Mouse (Mus musculus) neural tube, embryonic 11.5 days (tissue): ENCODE results near the gene Pinlyp. TPM values are rescaled to one million over a fixed set of nuclear protein-coding genes. Genes with fewer than 3 reads are reported as not detected.
A peak's percentile ranks its signal among the peaks of the same experiment; 100 is the strongest.

Experiments
- ATAC-seq: fragments of 200-750 bp; cut with Nextera tagmentation; 2 replicates; pipeline ENCODE4 v1.8.0; 2017; ENCODE audit warnings: moderate number of reproducible peaks, mild to moderate bottlenecking, moderate TSS enrichment, moderate library complexity; ENCODE audit not compliant: insufficient read depth, low FRiP score, low TSS enrichment
- DNase-seq: peaks from one replicate; pipeline ENCODE4 v3.0.0-alpha.2; 2015; ENCODE audit warnings: low spot score
- H3K27ac ChIP-seq: fragments of 300-500 bp; sonication (generic); 2 replicates; pipeline ENCODE4 v1.5.1; 2014; ENCODE audit warnings: low read depth, mild to moderate bottlenecking, low read length
- H3K27me3 ChIP-seq: fragments of 300-500 bp; sonication (generic); 2 replicates; pipeline ENCODE4 v1.6.1; 2014; ENCODE audit warnings: mild to moderate bottlenecking, low read length, mixed read lengths; ENCODE audit not compliant: control insufficient read depth, insufficient read depth
- H3K36me3 ChIP-seq: fragments of 300-500 bp; sonication (generic); 2 replicates; pipeline ENCODE4 v1.6.1; 2014; ENCODE audit warnings: mild to moderate bottlenecking, low read length, moderate library complexity, mixed read lengths; ENCODE audit not compliant: control insufficient read depth, insufficient read depth
- H3K4me1 ChIP-seq: fragments of 300-500 bp; sonication (generic); 2 replicates; pipeline ENCODE4 v1.6.1; 2014; ENCODE audit warnings: low read length, mixed read lengths; ENCODE audit not compliant: control insufficient read depth, insufficient read depth
- H3K4me2 ChIP-seq: fragments of 300-500 bp; sonication (generic); 2 replicates; pipeline ENCODE4 v1.6.1; 2014; ENCODE audit warnings: low read depth, mild to moderate bottlenecking, moderate library complexity
- H3K4me3 ChIP-seq: fragments of 300-500 bp; sonication (generic); 2 replicates; pipeline ENCODE4 v1.5.1; 2014; ENCODE audit warnings: low read depth, low read length
- H3K9ac ChIP-seq: fragments of 300-500 bp; sonication (generic); 2 replicates; pipeline ENCODE4 v1.6.1; 2014; ENCODE audit warnings: mild to moderate bottlenecking, low read length
- H3K9me3 ChIP-seq: fragments of 300-500 bp; sonication (generic); 2 replicates; pipeline ENCODE4 v1.6.1; 2016; ENCODE audit warnings: low read length; ENCODE audit not compliant: control insufficient read depth
- WGBS: fragments of 180-500 bp; shearing (Covaris S2); extraction: QIAGEN DNeasy Blood & Tissue Kit; methylation state at CpG from one replicate; pipeline ENCODE4 v1.1.7; 2014; 5-methylcytosine and 5-hydroxymethylcytosine counted together
- polyA plus RNA-seq: library from polyadenylated mRNA; unstranded; fragments of >200 nt; fragmentation: Nextera tagmentation; extraction: Ambion mirVana; gene quantifications from 2 replicates; pipeline ENCODE4 v1.2.1, GENCODE M21; 2014

The Pinlyp gene
- not detected in 2 replicates for polyA plus RNA-seq

DNA sequence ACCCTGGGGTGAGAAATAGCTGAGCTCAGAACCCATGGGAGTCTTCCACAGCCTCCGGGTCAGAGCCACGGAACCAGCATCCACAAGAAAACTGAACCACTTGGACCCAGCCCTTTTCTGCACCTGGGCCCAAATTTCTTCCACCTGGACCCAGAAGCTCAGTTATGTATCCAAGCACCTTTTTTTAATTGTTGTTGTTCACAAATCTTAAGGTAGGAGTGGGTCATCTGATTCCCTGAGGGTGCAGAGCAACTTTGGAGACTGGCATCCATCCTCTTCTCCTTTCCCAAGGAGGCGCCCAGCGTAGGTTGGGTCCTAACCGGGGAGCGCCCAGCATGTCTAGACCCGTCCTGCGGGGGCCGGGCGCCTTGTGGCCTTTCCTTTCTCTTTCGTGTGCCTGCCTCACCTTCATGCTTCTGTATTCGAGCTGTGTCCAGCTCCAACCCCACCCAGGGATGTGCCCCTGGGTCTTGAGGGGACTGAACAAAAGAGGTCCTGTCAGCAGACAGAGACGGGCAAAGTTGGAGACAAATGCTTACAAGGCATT, at the start of gene Pinlyp, which contains the start of gene Xrcc1:
Gene Pinlyp (minus strand): TSS at position 51 of the 547 bp plus-strand sequence.
Gene Xrcc1 (plus strand): TSS at position 222 of the 547 bp plus-strand sequence.
- ATAC-seq (peak; percentile 1; the same call in 1 of the 2 replicates), DNase-seq (no peak)
- no peaks in the 10 kb centered on the region for H3K9me3 ChIP-seq
- H3K27me3 ChIP-seq, result no peaks in the 10 kb centered on the region
- 38% methylated on average over 13 of the region's 13 CpGs for WGBS
- peak within 1 kb of the TSS; percentile 73 for H3K4me3 ChIP-seq
- H3K27ac ChIP-seq, result peak within 1 kb of the TSS; percentile 42; the same call in 1 of the 2 replicates
- H3K4me1 ChIP-seq, result 0 out of 2 replicates have a peak, but pooled peaks cover 4% of the 10 kb centered on the region
- peak within 1 kb of the TSS; percentile 71 for H3K9ac ChIP-seq
- H3K36me3 ChIP-seq, result no peaks in the 10 kb centered on the region
- H3K4me2 ChIP-seq, result peak within 1 kb of the TSS; percentile 52

DNA sequence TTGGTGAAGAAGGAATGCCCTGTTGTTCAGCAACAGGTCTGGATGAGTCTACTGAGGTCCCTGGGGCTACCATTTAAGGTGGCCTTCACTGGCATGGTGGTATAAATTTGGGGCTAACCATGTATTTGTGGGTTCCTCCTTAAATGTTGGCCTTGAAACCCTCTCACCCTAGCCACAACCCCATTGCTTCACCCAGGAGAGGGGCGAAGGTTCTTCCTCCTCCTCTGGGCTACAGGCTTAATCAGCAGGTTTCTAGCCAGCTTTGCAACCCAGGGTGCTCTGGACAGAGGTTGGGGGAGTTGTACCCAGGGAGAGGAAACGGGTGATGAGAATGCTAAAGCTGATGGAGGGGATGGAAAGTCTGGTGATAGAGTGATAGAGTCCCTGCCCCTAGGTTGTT, 49.5 kb upstream of the Pinlyp start:
- H3K4me2 ChIP-seq, result no peak overlapping the region
- no peak for ATAC-seq
- no peak for DNase-seq
- H3K27me3 ChIP-seq, result peaks cover 7% of the 10 kb centered on the region
- H3K9ac ChIP-seq, result no peak overlapping the region
- H3K36me3 ChIP-seq, result no peaks in the 10 kb centered on the region
- H3K27ac ChIP-seq, result no peak overlapping the region
- no peak overlapping the region for H3K4me3 ChIP-seq
- 74% methylated on average over 2 of the region's 2 CpGs for WGBS
- H3K4me1 ChIP-seq, result no peaks in the 10 kb centered on the region; the same call in 1 of the 2 replicates
- no peaks in the 10 kb centered on the region for H3K9me3 ChIP-seq

- no peak for DNase-seq
- Histone ChIP-seq H3K36me3 (no peaks in the 10 kb centered on the region), H3K4me1 (no peaks in the 10 kb centered on the region; the same call in 1 of the 2 replicates), H3K9me3 (no peaks in the 10 kb centered on the region), H3K4me2 (peak overlapping the region; percentile 66), H3K9ac (peak overlapping the region; percentile 60; the same call in 1 of the 2 replicates), H3K27ac (no peak overlapping the region), H3K4me3 (peak overlapping the region; percentile 52), H3K27me3 (peaks cover 7% of the 10 kb centered on the region)
- 1% methylated on average over 13 of the region's 13 CpGs for WGBS
- ATAC-seq, result no peak
Measured at GRCm38 (mm10) chr7:24594309-24594803, 48.4 kb upstream of the Pinlyp start.

DNA sequence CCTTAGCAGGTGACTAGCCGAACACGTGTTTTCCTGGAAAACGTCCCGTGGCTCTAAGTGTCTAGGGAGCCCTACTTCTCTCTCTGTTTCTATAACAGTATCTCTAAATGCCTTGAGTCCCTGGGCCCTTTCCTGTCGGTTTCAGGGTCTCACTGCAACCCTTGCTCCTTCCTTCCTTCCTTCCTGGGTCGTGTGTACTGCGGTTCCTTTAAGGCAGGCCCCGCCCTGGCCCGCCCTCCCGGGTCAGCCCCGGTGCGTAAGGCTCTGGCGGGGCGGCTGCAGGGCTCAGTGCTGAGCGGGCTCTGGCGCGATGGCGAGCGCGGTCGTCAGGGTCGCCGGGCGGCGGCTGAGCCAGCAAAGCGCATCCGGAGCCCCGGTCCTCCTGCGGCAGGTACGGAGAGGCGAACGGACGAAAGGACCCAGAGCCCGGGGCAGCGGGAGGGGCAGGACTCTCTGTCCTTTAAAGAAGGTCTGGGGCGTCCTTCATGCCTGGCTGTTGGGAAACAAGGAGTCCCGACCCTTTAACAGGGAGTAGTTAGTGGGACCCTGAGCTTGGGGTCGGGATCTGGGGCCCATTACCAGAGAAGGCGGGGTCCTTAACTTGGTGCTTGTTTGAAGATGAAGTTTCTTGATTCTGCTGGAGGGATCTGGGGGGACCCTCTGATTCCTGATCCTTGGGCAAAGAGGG, 47.8 kb upstream of the Pinlyp start:
- Histone ChIP-seq H3K36me3 (no peaks in the 10 kb centered on the region), H3K9ac (peak overlapping the region; percentile 60), H3K27me3 (peaks cover 7% of the 10 kb centered on the region), H3K4me2 (peak overlapping the region; percentile 66), H3K27ac (no peak overlapping the region), H3K9me3 (no peaks in the 10 kb centered on the region), H3K4me3 (peak overlapping the region; percentile 52), H3K4me1 (no peaks in the 10 kb centered on the region; the same call in 1 of the 2 replicates)
- WGBS, result 3% methylated on average over 39 of the region's 39 CpGs
- ATAC-seq (peak; percentile 94), DNase-seq (peak; percentile 82)

- WGBS, result 81% methylated on average over 6 of the region's 6 CpGs
Measured at GRCm38 (mm10) chr7:24592781-24593180, 46.9 kb upstream of the Pinlyp start.

DNA sequence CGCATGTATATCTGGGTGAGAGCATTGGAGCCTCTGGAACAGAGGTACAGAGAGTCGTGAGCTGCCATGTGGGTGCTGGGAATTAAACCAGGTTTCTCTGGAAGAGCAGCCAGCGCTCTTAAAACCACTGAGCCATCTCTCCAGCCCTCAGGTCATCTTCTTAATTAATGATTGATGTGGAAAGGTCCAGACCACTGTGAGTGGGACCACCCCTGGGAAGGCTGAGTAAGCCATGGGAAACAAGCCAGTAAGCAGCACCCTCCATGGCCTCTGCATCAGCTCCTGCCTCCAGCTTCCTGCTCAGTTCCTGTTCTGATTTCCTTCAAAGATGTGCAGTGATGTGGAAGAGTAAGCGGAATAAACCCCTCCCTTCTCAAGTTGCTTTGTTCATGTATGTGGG, 46.2 kb upstream of the Pinlyp start:
- peaks cover 13% of the 10 kb centered on the region for H3K27me3 ChIP-seq
- H3K27ac ChIP-seq, result no peak overlapping the region
- DNase-seq, result no peak
- H3K4me3 ChIP-seq, result no peak overlapping the region
- H3K9ac ChIP-seq, result no peak overlapping the region
- no peak overlapping the region for H3K4me2 ChIP-seq
- 66% methylated on average over 4 of the region's 4 CpGs for WGBS
- no peak for ATAC-seq
- no peaks in the 10 kb centered on the region; the same call in 1 of the 2 replicates for H3K36me3 ChIP-seq
- no peaks in the 10 kb centered on the region; the same call in 1 of the 2 replicates for H3K4me1 ChIP-seq
- H3K9me3 ChIP-seq, result no peaks in the 10 kb centered on the region

More at GRCm38 (mm10) chr7:24592781-24593180, 46.9 kb upstream of the Pinlyp start:
- H3K9me3 ChIP-seq, result no peaks in the 10 kb centered on the region
- no peak for ATAC-seq
- no peak overlapping the region for H3K27ac ChIP-seq
- H3K36me3 ChIP-seq, result no peaks in the 10 kb centered on the region
- no peaks in the 10 kb centered on the region; the same call in 1 of the 2 replicates for H3K4me1 ChIP-seq
- no peak overlapping the region for H3K4me2 ChIP-seq
- peaks cover 7% of the 10 kb centered on the region for H3K27me3 ChIP-seq
- no peak for DNase-seq
- H3K9ac ChIP-seq, result no peak overlapping the region
- no peak overlapping the region for H3K4me3 ChIP-seq

DNA sequence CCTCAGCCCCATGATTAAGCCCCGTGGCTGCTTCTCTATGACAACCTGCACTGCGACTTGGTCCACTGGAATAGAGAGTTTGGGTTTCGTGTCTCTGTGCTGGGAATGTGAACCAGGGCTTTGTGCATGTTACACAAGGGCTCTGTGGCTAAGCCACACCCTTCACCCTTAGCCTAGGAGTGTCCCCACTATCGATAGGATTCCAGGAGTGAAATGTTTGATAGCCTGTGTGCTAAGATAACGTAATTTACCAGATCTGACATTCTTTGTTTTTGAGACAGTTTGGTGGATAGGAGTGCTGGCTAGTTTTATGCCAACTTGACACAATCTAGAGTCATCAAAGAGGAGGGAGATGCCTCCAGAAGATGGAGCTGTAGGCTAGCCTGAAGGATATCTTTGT, 45.8 kb upstream of the Pinlyp start:
- peaks cover 14% of the 10 kb centered on the region for H3K27me3 ChIP-seq
- no peak for ATAC-seq
- H3K36me3 ChIP-seq, result no peaks in the 10 kb centered on the region; the same call in 1 of the 2 replicates
- DNase-seq, result no peak
- no peak overlapping the region for H3K27ac ChIP-seq
- no peak overlapping the region for H3K4me3 ChIP-seq
- no peaks in the 10 kb centered on the region for H3K9me3 ChIP-seq
- no peaks in the 10 kb centered on the region; the same call in 1 of the 2 replicates for H3K4me1 ChIP-seq
- WGBS, result 72% methylated on average over 5 of the region's 5 CpGs
- H3K9ac ChIP-seq, result no peak overlapping the region
- H3K4me2 ChIP-seq, result no peak overlapping the region

GRCm38 (mm10) chr7:24588336-24588735, 42.4 kb upstream of the Pinlyp start:
- ATAC-seq (no peak), DNase-seq (no peak)
- 87% methylated on average over 13 of the region's 13 CpGs for WGBS
- H3K9me3 ChIP-seq, result no peaks in the 10 kb centered on the region
- no peak overlapping the region for H3K27ac ChIP-seq
- no peaks in the 10 kb centered on the region for H3K4me1 ChIP-seq
- no peaks in the 10 kb centered on the region; the same call in 1 of the 2 replicates for H3K36me3 ChIP-seq
- no peak overlapping the region for H3K4me3 ChIP-seq
- no peak overlapping the region for H3K4me2 ChIP-seq
- no peak overlapping the region for H3K9ac ChIP-seq
- peaks cover 29% of the 10 kb centered on the region for H3K27me3 ChIP-seq
